Mouse (Mus musculus) embryo, embryonic 9.5 days (tissue): ENCODE measurements around the gene Rere.
A peak's percentile ranks its signal among the peaks of the same experiment; 100 is the strongest.

Source experiments
- DNase-seq: peaks from one replicate; pipeline ENCODE4 v3.0.0-alpha.2; 2017; ENCODE audit errors: extremely low spot score

Rere gene

GRCm38 (mm10) chr4:150380273-150380672 is 98.8 kb downstream of the Rere start:
- no peak for DNase-seq

- no peak for DNase-seq
Measured at GRCm38 (mm10) chr4:150382504-150382903, 101.1 kb downstream of the Rere start.

GRCm38 (mm10) chr4:150384405-150384804 is 103.0 kb downstream of the Rere start:
- no peak for DNase-seq

GRCm38 (mm10) chr4:150384899-150385298 is 103.5 kb downstream of the Rere start:
- DNase-seq: no peak

GRCm38 (mm10) chr4:150388518-150388917 is 107.1 kb downstream of the Rere start:
- no peak for DNase-seq

- DNase-seq: no peak
Measured at GRCm38 (mm10) chr4:150393607-150394006, 112.2 kb downstream of the Rere start.

GRCm38 (mm10) chr4:150394091-150394490 is 112.6 kb downstream of the Rere start:
- no peak for DNase-seq

- no peak for DNase-seq
Measured at GRCm38 (mm10) chr4:150396339-150396738, 114.9 kb downstream of the Rere start.

- peak; percentile 25 for DNase-seq
Measured at GRCm38 (mm10) chr4:150396826-150397620, 115.6 kb downstream of the Rere start.

GRCm38 (mm10) chr4:150399032-150399431 is 117.6 kb downstream of the Rere start:
- no peak for DNase-seq

GRCm38 (mm10) chr4:150401830-150402607 is 120.6 kb downstream of the Rere start:
- DNase-seq: no peak

- no peak for DNase-seq
Measured at GRCm38 (mm10) chr4:150402608-150402985, 121.2 kb downstream of the Rere start.

GRCm38 (mm10) chr4:150403941-150404340 is 122.5 kb downstream of the Rere start:
- peak; percentile 31 for DNase-seq

- no peak for DNase-seq
Measured at GRCm38 (mm10) chr4:150404583-150404982, 123.1 kb downstream of the Rere start.

- DNase-seq: no peak
Measured at GRCm38 (mm10) chr4:150405786-150406185, 124.3 kb downstream of the Rere start.

GRCm38 (mm10) chr4:150406320-150406719 is 124.9 kb downstream of the Rere start:
- DNase-seq: no peak

- DNase-seq: no peak
Measured at GRCm38 (mm10) chr4:150406821-150407220, 125.4 kb downstream of the Rere start.

- DNase-seq: no peak
Measured at GRCm38 (mm10) chr4:150414296-150414695, 132.8 kb downstream of the Rere start.

- no peak for DNase-seq
Measured at GRCm38 (mm10) chr4:150414759-150415158, 133.3 kb downstream of the Rere start.

GRCm38 (mm10) chr4:150415227-150415969 is 134.0 kb downstream of the Rere start:
- DNase-seq: no peak

GRCm38 (mm10) chr4:150420576-150421263 is 139.3 kb downstream of the Rere start:
- no peak for DNase-seq
